Mouse (Mus musculus) lung, postnatal 0 days (tissue): ENCODE data around the gene U2af1. TPM values are rescaled to one million over a fixed set of nuclear protein-coding genes. Genes with fewer than 3 reads are reported as not detected.

Experiments
- ATAC-seq: fragments of 200-750 bp; cut with Nextera tagmentation; 2 replicates; pipeline ENCODE4 v1.8.0; 2017; ENCODE audit warnings: moderate library complexity
- DNase-seq: peaks from one replicate; pipeline ENCODE4 v3.0.0-alpha.2; 2016; ENCODE audit warnings: low spot score
- H3K27ac ChIP-seq: fragments of 300-500 bp; sonication (generic); 2 replicates; pipeline ENCODE4 v1.5.1; 2014; ENCODE audit warnings: antibody characterized with exemption, mild to moderate bottlenecking, low read length, mixed read lengths
- H3K27me3 ChIP-seq: fragments of 300-500 bp; sonication (generic); replicated peaks from 2 replicates; pipeline ENCODE4 v1.6.1; 2014; ENCODE audit warnings: low read length, mixed read lengths; ENCODE audit not compliant: insufficient read depth
- H3K36me3 ChIP-seq: fragments of 300-500 bp; sonication (generic); 2 replicates; pipeline ENCODE4 v1.6.1; 2014; ENCODE audit warnings: low read length, mixed read lengths; ENCODE audit not compliant: insufficient read depth
- H3K4me1 ChIP-seq: fragments of 300-500 bp; sonication (generic); 2 replicates; pipeline ENCODE4 v1.6.1; 2014; ENCODE audit warnings: antibody characterized with exemption, low read depth, low read length, mixed read lengths; ENCODE audit not compliant: insufficient read depth
- H3K4me2 ChIP-seq: fragments of 300-500 bp; sonication (generic); replicated peaks from 2 replicates; pipeline ENCODE4 v1.6.1; 2014; ENCODE audit warnings: low read depth, mild to moderate bottlenecking, low read length, moderate library complexity, mixed read lengths
- H3K4me3 ChIP-seq: fragments of 300-500 bp; sonication (generic); 2 replicates; pipeline ENCODE4 v1.5.1; 2014; ENCODE audit warnings: low read depth, low read length
- H3K9ac ChIP-seq: fragments of 300-500 bp; sonication (generic); replicated peaks from 2 replicates; pipeline ENCODE4 v1.6.1; 2014; ENCODE audit warnings: low read depth, mild to moderate bottlenecking
- H3K9me3 ChIP-seq: fragments of 300-500 bp; sonication (generic); 2 replicates; pipeline ENCODE4 v1.6.1; 2016; ENCODE audit warnings: low read length, mixed read lengths
- CTCF ChIP-seq: IDR thresholded peaks from 2 replicates; pipeline ENCODE4 v1.5.1; 2016; ENCODE audit warnings: antibody characterized with exemption, mild to moderate bottlenecking
- EP300 ChIP-seq: IDR thresholded peaks from 2 replicates; pipeline ENCODE4 v1.6.1; 2016; ENCODE audit warnings: antibody characterized with exemption, mild to moderate bottlenecking, control low read depth
- WGBS: fragments of 180-500 bp; shearing (Covaris S2); extraction: QIAGEN DNeasy Blood & Tissue Kit; methylation state at CpG from one replicate; pipeline ENCODE4 v1.1.7; 2014; 5-methylcytosine and 5-hydroxymethylcytosine counted together
- polyA plus RNA-seq: library from polyadenylated mRNA; unstranded; fragments of >200 nt; fragmentation: Nextera tagmentation; extraction: Ambion mirVana; gene quantifications from 2 replicates; pipeline ENCODE4 v1.2.1, GENCODE M21; 2015

Gene U2af1
- polyA plus RNA-seq, 1 experiment from 2014 or later: 161 TPM

DNA sequence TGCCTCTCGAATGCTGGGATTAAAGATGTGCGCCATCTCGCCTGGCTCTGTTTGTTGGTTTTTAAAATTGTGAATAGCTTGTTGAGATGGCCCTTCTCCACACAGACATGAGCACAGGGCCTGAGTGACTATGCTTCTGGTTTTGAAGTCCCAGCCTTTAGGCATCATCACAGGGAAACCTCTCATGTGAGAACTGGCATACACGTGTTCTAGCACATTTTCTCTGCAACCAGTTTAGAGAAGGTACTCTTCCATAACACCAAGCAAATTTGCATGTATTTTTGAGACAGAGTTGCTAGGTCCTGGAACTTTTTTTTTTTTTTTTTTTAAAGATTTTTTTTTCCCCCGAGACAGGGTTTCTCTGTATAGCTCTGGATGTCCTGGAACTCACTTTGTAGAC lies 2.0 kb downstream of the U2af1 start:
- ATAC-seq: no peak
- H3K27ac ChIP-seq: no peak overlapping the region
- no peak for DNase-seq
- no peak overlapping the region for H3K9ac ChIP-seq
- peaks cover 12% of the 10 kb centered on the region; the same call in 1 of the 2 replicates for H3K4me1 ChIP-seq
- no peaks in the 10 kb centered on the region for H3K9me3 ChIP-seq
- H3K4me3 ChIP-seq: no peak overlapping the region
- peaks cover 26% of the 10 kb centered on the region; the same call in 1 of the 2 replicates for H3K36me3 ChIP-seq
- no peaks in the 10 kb centered on the region for H3K27me3 ChIP-seq
- no peak overlapping the region for H3K4me2 ChIP-seq
- WGBS: 86% methylated on average over 5 of the region's 5 CpGs
- no peak for TF ChIP-seq EP300
- no peak for TF ChIP-seq CTCF

DNA sequence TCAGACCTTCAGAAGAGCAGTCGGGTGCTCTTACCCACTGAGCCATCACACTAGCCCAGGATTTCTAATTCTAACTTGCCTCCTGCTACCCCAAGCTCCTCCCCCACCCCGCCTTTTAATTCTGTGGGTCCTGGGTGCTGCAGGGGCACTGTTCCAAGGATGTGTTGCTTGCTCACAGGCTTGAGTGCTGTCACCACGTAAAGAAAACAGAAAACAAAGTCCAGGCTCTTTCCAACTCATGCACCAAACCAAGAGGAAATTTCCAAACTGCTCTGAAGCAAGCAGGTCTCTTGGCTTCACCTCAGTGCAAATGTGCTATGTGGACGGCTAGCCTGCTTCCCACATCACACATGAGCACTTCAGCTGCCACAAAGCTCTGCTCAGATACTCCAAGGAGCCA lies 3.3 kb downstream of the U2af1 start:
- Histone ChIP-seq H3K4me2 (no peak overlapping the region), H3K27ac (no peak overlapping the region), H3K9ac (no peak overlapping the region), H3K9me3 (no peaks in the 10 kb centered on the region), H3K4me1 (peaks cover 12% of the 10 kb centered on the region; the same call in 1 of the 2 replicates), H3K36me3 (peaks cover 32% of the 10 kb centered on the region; the same call in 1 of the 2 replicates), H3K27me3 (no peaks in the 10 kb centered on the region), H3K4me3 (no peak overlapping the region)
- DNase-seq (no peak), ATAC-seq (no peak)
- TF ChIP-seq CTCF: no peak
- no peak for TF ChIP-seq EP300
- WGBS: 66% methylated on average over 4 of the region's 4 CpGs

DNA sequence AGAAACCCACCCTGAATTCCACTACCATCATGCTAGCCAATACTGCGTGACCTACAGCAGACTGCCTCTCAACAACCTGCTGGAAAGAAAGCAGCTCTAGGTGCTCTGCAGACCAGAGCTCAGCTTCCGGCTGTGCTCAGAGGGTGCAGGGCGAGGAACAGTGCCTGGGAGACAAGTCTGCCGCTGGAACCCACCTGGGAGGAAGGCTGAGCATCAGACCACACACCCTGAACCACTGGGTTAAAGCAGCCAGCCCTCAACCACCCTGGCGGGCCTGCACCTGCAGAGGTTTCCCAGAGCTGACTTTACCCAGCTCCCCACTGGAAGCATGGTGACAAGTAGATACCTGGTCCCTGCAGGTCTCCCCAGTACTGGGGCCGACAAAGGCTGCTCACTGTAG lies 5.4 kb downstream of the U2af1 start:
- no peaks in the 10 kb centered on the region for H3K9me3 ChIP-seq
- H3K27me3 ChIP-seq: no peaks in the 10 kb centered on the region
- ATAC-seq (peak; percentile 7; the same call in 1 of the 2 replicates), DNase-seq (no peak)
- TF ChIP-seq CTCF (no peak), EP300 (no peak)
- 86% methylated on average over 6 of the region's 6 CpGs for WGBS
- no peak overlapping the region for H3K4me2 ChIP-seq
- H3K9ac ChIP-seq: no peak overlapping the region
- H3K36me3 ChIP-seq: peaks cover 43% of the 10 kb centered on the region
- no peak overlapping the region for H3K4me3 ChIP-seq
- peaks cover 8% of the 10 kb centered on the region; the same call in 1 of the 2 replicates for H3K4me1 ChIP-seq
- H3K27ac ChIP-seq: no peak overlapping the region

- Histone ChIP-seq H3K27me3 (no peaks in the 10 kb centered on the region), H3K4me3 (no peak overlapping the region), H3K27ac (no peak overlapping the region), H3K9ac (no peak overlapping the region), H3K9me3 (no peaks in the 10 kb centered on the region), H3K4me2 (no peak overlapping the region), H3K36me3 (peaks cover 51% of the 10 kb centered on the region), H3K4me1 (peaks cover under 1% of the 10 kb centered on the region; the same call in 1 of the 2 replicates)
- WGBS: 63% methylated on average over 14 of the region's 14 CpGs
- TF ChIP-seq EP300 (no peak), CTCF (no peak)
- peak; percentile 40; the same call in 1 of the 2 replicates for ATAC-seq
- DNase-seq: peak; percentile 25
Observed at GRCm38 (mm10) chr17:31652152-31652551, 6.5 kb downstream of the U2af1 start.

- no peak for DNase-seq
- no peak overlapping the region for H3K27ac ChIP-seq
- H3K27me3 ChIP-seq: no peaks in the 10 kb centered on the region
- no peak overlapping the region for H3K9ac ChIP-seq
- H3K9me3 ChIP-seq: no peaks in the 10 kb centered on the region
- no peaks in the 10 kb centered on the region for H3K4me1 ChIP-seq
- WGBS: 86% methylated on average over 5 of the region's 5 CpGs
- ATAC-seq: no peak
- no peak overlapping the region for H3K4me3 ChIP-seq
- TF ChIP-seq EP300 (no peak), CTCF (no peak)
- H3K4me2 ChIP-seq: no peak overlapping the region
- peaks cover 31% of the 10 kb centered on the region for H3K36me3 ChIP-seq
Observed at GRCm38 (mm10) chr17:31646199-31647002, 12.3 kb downstream of the U2af1 start.

GRCm38 (mm10) chr17:31642913-31643312 lies 15.8 kb downstream of the U2af1 start:
- 68% methylated on average over 4 of the region's 4 CpGs for WGBS
- Histone ChIP-seq H3K4me2 (no peak overlapping the region), H3K9ac (no peak overlapping the region), H3K4me3 (no peak overlapping the region), H3K4me1 (no peaks in the 10 kb centered on the region), H3K27ac (no peak overlapping the region), H3K27me3 (no peaks in the 10 kb centered on the region), H3K9me3 (no peaks in the 10 kb centered on the region), H3K36me3 (0 out of 2 replicates have a peak, but pooled peaks cover 15% of the 10 kb centered on the region)
- ATAC-seq (no peak), DNase-seq (no peak)
- TF ChIP-seq CTCF (no peak), EP300 (no peak)
